Mouse (Mus musculus) liver, adult 2 months (tissue): Measurements from ENCODE around the gene Ptpn20.

ENCODE experiments used
- CTCF ChIP-seq: fragments of 200-500 bp; IDR thresholded peaks from 2 replicates; pipeline ENCODE4 v1.5.1; 2011; ENCODE audit warnings: low read depth, low read length, control low read depth
- POLR2A ChIP-seq: fragments of 200-500 bp; IDR thresholded peaks from 2 replicates; pipeline ENCODE4 v1.6.1; 2011; ENCODE audit warnings: low read length, control low read depth; ENCODE audit not compliant: insufficient read depth; ENCODE audit errors: extremely low read depth

DNA sequence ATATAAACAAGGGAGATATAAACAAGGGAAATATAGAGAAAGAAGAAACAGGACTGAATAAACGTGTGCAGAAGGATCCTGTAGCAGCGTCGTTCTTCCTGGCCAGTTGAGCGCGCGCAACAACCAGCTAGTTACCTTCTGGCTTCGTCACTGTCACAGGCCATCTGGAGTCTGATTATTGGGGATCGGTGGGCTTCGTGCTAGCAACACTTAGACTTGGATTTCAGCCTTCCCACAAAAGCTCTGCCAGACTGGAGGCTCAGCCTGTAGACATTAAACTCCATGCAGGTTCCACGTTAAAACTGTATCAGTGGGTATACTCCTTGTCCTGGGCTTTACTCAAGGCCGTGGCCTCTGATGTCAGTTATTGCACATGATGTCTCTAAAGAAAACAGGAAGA lies 80.9 kb downstream of the Ptpn20 start:
- TF ChIP-seq POLR2A (no peak), CTCF (no peak)
